Mouse (Mus musculus) mesoderm, embryonic 11.5 days (tissue): ENCODE measurements at regions not wholly inside any gene's neighbourhood (a gene's known extent, or its start where the extent isn't known, plus 50 kb on each side); places are given as distances from the start of the nearest gene placed in this dataset.

ENCODE experiments used
- DNase-seq: peaks from one replicate; pipeline ENCODE4 v3.0.0-alpha.2; 2012; ENCODE audit warnings: low read depth, low spot score

DNA sequence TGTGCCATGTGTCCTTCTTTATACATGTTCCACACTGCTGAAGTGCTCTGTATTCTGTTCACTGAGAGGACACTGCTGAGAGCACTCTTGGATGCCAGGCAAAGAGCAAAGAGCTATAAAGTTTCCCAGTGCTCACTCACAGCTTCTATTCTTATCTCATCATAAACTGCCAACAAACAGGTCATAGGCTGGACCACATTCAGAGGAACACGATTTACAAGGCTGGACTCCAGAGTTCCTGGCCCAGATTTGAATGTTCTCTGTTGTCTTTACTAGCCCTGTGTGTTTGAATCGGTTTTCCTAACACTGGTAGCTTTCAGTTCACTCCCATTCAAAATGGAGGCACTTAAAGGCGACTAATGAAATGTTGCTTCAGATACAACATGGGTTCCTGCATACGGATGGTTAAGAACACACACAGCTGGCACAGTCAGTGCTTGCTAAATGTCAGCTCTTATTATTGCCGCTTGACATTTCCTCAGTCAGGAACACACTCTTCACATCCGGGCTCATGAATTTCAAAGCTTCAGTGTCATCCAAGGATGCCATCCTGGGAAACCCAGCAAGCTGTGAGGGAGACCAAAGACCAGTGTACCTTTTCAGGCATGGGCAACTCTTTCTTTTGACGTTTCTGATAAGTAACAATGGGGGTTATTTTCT, 1203.8 kb downstream of the Gsdmc2 start:
- DNase-seq: no peak

- DNase-seq: no peak
Measured at GRCm38 (mm10) chr15:62625406-62625805, 1219.6 kb downstream of the Gsdmc2 start.

- DNase-seq: no peak
Measured at GRCm38 (mm10) chr15:62616042-62616441, 1228.9 kb downstream of the Gsdmc2 start.

DNA sequence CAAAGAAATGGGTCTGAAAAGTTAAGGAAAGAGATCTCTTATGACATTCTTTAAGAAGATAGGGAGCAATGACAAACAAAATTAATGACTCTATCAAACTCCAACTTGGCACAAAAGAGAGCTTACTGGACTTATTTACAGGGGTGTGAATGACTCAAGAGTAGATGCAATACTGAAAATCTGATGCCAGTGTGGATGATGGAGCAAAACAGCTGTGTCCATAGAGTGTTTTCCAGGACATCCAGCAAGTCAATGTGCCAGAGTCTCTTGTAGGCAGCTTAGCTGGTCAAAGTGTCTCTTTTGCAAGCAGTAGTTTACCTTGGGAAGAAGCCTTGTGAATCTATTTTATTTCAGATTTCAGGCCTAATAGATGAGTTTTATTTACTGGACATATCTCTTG, 1248.2 kb downstream of the Gsdmc2 start:
- no peak for DNase-seq

GRCm38 (mm10) chr15:62588580-62588979, 1256.4 kb downstream of the Gsdmc2 start:
- no peak for DNase-seq

DNA sequence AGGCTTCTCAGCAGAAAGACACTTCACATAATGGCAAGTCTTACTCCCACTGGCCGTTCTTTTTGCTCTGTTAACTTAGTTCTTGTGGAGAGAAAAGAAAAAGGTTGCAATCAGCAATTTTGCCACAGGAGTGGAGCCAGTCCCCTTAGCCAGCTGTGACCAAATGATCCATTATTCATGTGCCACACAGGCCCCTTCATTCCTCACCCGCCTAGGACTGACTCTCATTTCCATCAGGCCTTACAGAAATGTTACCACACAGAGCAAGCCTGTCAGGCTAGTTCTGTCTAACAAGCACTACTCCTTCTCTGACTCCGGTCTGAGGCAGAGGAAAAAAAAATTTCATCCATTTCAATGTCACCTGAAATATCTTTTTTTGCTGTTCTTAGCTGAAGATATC, 1266.2 kb downstream of the Gsdmc2 start:
- DNase-seq: peak; percentile 18

GRCm38 (mm10) chr15:62575791-62576190, 1269.2 kb downstream of the Gsdmc2 start:
- DNase-seq: no peak

DNA sequence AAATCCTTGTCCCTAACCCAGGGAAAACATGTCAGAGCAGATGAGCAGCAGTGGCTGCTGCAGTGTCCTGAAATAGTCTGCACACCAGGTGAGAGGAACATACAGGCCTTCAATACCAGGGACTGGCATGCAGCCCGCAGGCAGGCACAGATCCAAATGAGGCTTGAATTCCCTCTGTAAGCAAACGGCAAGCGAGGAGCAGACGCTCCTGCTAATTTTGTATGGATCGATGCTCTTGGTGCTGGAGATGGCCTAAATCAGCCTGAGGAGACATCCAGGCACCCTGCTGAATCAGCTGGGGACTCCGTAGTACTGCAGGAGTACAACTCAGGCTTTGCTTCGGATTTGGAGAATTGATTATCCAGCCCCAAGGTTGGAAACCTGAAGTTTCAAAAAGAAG, 1273.2 kb downstream of the Gsdmc2 start:
- DNase-seq: no peak

GRCm38 (mm10) chr15:62568788-62569713, 1275.9 kb downstream of the Gsdmc2 start:
- no peak for DNase-seq

DNA sequence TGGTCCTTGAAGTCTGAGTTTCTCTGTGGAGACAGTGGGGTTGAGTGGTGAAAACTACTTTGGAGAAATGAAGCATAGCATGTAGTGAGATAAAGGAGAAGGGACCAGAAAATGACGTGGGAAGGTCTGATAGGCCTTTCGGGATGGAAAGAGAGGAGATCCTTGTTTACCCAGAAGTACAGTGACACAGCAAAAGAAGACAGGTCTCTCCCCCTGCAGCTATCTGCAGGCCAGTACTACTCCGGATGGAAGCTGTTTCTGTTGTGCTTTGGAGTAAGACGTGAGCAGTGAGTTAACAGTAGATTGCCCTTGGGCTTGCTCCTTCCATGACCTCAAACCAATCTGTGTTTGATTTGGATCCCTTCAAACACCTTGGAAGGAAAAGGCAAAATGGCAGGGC, 1277.5 kb downstream of the Gsdmc2 start:
- DNase-seq: no peak

- peak; percentile 31 for DNase-seq
Measured at GRCm38 (mm10) chr15:62566106-62566511, 1278.9 kb downstream of the Gsdmc2 start.

DNA sequence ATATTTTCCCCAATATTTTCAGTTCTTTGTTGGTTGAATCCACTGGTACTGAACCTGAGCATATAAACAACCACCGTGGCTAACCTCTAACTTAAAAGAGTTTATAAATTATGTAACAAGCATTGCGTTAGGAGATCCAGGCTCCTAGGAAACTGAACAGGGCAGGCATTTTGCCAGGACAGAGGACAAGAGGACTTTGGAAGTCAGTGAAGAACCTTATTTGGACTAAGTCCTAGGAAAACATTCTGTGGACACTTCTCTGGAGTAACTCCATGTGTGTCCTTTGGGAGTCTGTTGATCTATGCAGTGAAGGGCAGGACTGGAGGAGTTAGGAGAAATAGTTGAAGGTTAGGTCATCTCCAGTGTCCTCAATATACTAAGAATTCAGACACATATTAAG, 1311.7 kb downstream of the Gsdmc2 start:
- DNase-seq: no peak

DNA sequence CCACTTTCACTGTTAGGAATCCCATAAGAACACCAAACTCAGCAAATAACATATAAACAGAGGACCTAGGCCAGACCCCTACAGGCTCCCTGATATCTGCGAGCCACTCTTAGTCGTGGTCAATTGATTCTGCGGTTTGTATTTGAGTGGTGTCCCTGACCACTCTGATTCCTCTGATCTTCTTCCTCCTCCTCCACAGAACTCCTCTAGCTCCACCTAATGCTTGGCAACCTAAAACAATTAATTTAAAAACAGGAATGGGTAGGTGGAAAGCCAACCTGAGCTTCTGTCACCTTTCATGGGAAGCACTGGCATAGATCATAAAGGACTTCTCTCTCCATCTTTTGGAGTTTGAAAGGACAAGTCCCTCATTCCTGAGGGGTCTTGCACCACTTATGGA, 1316.0 kb downstream of the Gsdmc2 start:
- no peak for DNase-seq

DNA sequence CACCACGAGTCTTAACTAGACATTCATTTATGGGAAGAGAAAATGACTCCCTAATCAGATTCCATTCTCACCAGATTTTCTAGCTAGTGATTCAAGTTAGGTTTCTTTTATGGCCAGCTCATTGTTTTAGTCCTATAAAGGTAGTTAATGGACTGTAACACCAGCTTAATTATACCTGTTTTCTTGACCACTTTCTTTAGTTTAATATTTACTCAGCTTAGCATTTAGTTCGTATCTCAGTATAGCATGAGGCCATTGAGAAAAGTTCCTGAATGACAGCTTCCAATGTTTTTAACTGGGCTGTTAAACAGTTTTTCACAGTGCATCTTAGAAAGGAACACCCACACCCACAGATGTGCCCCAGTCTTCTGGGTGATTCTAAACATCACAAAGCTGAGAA, 1320.3 kb downstream of the Gsdmc2 start:
- DNase-seq: no peak

DNA sequence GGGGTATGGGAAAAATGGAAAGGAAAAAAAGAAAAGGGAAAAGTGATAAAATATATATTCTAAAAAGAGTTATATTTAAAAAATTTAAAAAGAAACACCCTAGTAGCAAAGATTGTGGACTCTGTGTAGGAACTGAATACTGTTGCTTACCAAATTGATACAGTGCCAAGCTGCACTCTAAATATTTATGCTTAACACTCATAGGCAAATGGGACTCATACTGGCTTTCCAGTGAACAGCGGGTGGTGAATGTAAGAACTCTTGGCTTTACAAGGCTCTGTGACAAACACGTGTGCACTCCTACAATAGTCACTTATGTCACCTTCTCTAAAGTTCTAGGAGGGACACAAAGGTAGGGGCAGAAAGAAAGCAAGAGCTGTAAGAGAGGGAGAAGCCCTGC, 1320.8 kb downstream of the Gsdmc2 start:
- no peak for DNase-seq

DNA sequence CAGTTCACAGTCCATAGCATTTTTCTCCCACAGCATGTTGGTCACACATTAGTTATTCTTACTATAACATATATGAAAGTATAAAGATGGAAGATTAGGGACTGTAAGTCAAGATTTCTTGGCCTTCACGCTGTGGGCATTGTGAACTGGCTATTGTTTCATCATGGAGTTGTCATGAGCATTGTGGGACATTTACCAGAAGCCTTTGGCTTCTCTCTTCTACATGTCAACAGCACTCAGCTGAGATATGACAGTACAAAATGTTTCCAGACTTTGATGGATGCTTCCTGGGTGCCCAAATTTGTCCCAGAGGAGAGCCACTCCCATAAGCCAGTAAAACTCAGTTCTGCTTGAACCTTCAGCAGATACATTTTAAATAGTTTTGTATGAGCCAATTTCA, 1331.5 kb downstream of the Gsdmc2 start:
- no peak for DNase-seq

DNA sequence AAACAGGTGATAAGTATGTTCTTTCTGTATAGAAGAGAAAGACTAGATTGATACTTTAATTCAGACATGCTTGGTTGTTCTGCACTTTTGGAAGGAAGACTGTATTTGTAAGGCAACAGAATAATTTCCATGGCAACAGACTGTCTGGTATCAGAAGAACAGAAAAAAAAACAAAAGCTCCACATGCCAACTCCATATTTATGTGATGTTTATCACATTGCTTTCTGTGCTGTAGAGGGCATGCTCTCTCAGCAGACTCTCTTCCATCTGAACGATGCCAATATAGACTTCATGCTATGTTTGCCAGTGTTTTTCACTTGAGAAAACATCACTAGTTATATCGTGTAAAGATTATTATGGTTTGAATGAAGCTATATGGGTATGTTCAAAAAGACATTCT, 1333.5 kb downstream of the Gsdmc2 start:
- no peak for DNase-seq

DNA sequence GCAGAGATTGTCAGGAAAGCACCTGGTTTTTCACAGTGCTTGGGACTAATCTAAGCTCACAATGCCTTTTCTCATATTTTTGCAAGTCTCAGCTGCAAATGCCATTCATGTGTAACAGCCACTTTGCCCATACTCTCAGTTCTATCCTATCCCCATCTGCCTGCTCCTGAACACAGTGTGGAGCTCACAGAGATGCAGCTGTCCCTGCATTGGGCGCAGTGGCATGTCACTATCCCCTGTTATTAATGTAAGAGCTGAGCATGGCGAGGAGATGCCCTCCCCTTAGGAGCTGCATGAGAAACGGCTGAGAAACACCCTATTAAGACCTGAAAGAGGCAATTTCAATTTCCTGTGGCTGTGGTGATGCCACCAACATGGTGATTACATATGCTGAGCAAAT, 1341.1 kb downstream of the Gsdmc2 start:
- no peak for DNase-seq

- peak; percentile 45 for DNase-seq
Measured at GRCm38 (mm10) chr15:62500966-62501365, 1344.0 kb downstream of the Gsdmc2 start.

DNA sequence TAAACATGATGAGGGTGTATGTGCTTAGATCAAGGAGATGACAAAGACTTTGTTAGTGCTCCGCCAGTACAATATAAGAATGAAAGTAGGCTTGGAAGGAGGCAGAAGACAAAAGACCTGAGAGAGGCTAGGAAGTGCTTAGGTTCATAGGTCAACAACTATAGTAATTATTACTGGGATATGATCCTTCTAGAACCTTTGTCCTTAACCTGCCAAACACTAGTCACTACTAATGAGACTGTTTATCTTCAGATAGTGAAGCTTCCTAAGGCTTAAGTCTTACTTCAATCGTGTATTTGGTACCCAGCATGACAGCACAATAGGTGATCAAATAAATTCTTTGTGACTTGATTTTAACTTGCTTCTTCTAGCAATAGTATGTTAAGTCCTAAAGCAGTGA, 1344.5 kb downstream of the Gsdmc2 start:
- DNase-seq: no peak

- DNase-seq: peak; percentile 61
Measured at GRCm38 (mm10) chr15:62496193-62496592, 1348.8 kb downstream of the Gsdmc2 start.

GRCm38 (mm10) chr15:62492350-62492749, 1352.6 kb downstream of the Gsdmc2 start:
- DNase-seq: no peak

- peak; percentile 28 for DNase-seq
Measured at GRCm38 (mm10) chr15:62490548-62490947, 1354.4 kb downstream of the Gsdmc2 start.
